Mouse (Mus musculus): Measurements from ENCODE around the gene Smc1b.

Gene Smc1b

DNA sequence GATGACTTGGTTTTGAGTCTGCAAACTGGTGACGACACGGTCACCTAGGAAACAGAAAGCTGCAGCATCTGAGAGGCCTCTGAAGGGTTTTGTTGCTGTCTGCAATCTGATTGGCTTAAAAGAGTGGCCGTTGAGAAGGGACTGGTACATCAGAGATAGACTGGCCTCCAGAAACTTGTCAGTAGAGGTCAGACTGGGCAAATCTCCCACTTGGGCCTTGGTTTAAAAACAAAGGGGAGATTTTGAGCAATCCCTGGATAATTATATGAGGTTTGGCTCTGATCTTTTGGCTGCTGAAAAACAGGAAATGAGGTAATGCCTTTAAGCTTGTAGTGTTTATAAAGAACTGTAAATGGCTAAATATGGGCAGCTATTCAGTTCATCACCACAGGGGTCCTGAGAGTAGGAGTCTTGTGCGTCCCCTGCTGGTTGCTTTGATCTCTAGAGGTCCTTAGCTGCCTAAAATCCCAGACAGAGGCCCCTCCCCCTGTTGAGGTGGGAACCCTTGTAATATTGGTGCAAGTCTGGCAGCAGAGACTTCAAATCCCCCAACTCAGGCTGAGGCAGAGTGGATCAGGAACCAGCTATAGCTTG, 89.3 kb downstream of the Smc1b start:
- CTCF ChIA-PET, result interaction anchor here (0.5 to 2.4 kb wide), 36 partner anchors 8 to 340 kb away, joined by 3 to 22 read pairs (median 4); partner anchors contain the start of genes 5031439G07Rik (in 1 of the 4) and Upk3a (in 1 of the 4)

DNA sequence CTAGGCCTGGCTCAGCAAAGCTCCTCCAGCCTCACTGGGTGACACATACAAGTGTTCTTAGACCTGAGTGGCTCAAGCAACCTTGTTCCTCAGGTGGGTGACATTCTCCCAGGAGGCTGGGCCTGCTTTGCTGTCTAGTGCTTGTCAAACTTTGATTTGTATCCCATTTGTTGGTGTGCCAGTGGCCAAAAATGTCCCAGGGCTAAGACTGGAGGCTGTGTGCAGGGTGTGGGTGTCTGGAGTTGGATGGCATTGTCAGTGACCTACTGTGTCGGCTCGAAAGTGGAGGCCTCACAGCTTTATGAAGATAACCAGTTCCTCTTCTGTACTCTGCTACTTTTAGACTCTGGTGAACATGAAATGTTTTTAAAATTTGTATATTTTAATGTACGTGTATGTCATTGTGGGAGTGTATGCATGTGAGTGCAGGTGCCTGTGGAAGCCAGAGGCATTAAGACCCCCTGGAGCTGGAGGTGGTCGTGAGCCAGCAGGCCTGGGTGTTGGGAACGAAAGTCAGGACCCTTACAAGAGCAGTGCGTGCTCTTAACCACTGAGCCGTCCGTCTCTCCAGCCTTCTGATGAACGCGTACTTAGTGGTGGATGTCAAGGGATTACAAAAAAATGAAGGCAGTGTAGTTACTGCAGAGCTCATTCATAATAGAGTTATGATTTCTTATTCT, 90.1 kb downstream of the Smc1b start:
- POLR2A ChIA-PET, result interaction anchor here in 2 of 4 experiments (0.7 to 2.3 kb wide), 10 partner anchors 15 to 119 kb away, joined by 3 to 6 read pairs (median 4); partner anchors contain the start of genes 5031439G07Rik (in 1 of the 2) and Nup50 (in 1 of the 2)

More for the DNA sequence above, 89.3 kb downstream of the Smc1b start:
- POLR2A ChIA-PET, result interaction anchor here (0.5 to 2.3 kb wide), 19 partner anchors 9 to 590 kb away, joined by 3 to 6 read pairs (median 4); partner anchors contain the start of genes 5031439G07Rik (in 2 of the 4) and Nup50 (in 1 of the 4)

GRCm38 (mm10) chr15:85037343-85037690, 94.4 kb downstream of the Smc1b start:
- ChIA-PET POLR2A (interaction anchor here in 3 of 4 experiments (0.6 to 3.6 kb wide), 33 partner anchors 8 to 774 kb away, joined by 3 to 17 read pairs (median 4); partner anchors contain the start of genes Nup50 (in 3 of the 3), 5031439G07Rik (in 2 of the 3), Cdpf1 (in 1 of the 3) and Fbln1 (in 1 of the 3)), CTCF (interaction anchor here in 2 of 4 experiments (1.0 to 1.2 kb wide), 7 partner anchors 10 to 335 kb away, joined by 3 to 9 read pairs (median 3); no protein-coding TSS in a partner anchor)

More for the DNA sequence above, 90.1 kb downstream of the Smc1b start:
- CTCF ChIA-PET, result interaction anchor here (0.6 to 2.4 kb wide), 16 partner anchors 11 to 211 kb away, joined by 3 to 12 read pairs (median 5); partner anchors contain the start of gene 5031439G07Rik (in 1 of the 4)

- ChIA-PET CTCF (interaction anchor here in 3 of 4 experiments (0.6 to 1.2 kb wide), 9 partner anchors 9 to 335 kb away, joined by 3 to 9 read pairs (median 4); no protein-coding TSS in a partner anchor), POLR2A (interaction anchor here in 3 of 4 experiments (0.7 to 3.6 kb wide), 38 partner anchors 9 to 774 kb away, joined by 3 to 17 read pairs (median 4); partner anchors contain the start of genes Nup50 (in 3 of the 3), 5031439G07Rik (in 2 of the 3), Cdpf1 (in 1 of the 3) and Fbln1 (in 1 of the 3))
These were observed 95.0 kb downstream of the Smc1b start for GRCm38 (mm10) chr15:85036566-85037342.

DNA sequence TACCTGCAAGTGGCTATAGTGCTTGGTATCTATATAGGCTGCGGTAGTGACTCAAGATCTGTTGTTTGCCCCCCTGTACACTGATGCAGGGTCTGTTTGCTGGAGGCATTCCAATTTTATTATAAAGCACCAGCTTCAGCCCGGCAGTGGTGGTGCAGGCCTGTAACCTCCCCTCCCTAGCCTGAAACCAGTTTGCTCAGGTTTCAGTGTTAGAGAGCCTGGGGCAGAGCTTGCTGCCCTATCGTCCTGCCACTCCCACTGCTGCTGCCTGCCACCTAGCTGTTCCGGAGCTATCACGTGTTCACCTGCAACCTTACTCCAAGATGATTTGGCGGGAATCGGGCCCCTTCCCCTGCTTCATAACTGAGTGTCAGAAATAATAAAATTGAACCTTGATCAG, 97.8 kb downstream of the Smc1b start:
- ChIA-PET CTCF (interaction anchor here in 3 of 4 experiments (0.5 to 1.2 kb wide), 8 partner anchors 8 to 476 kb away, joined by 3 to 7 read pairs (median 4); no protein-coding TSS in a partner anchor), POLR2A (interaction anchor here (0.5 to 1.7 kb wide), 16 partner anchors 9 to 876 kb away, joined by 3 to 8 read pairs (median 4); partner anchors contain the start of genes Upk3a (in 2 of the 4) and 5031439G07Rik (in 1 of the 4))

DNA sequence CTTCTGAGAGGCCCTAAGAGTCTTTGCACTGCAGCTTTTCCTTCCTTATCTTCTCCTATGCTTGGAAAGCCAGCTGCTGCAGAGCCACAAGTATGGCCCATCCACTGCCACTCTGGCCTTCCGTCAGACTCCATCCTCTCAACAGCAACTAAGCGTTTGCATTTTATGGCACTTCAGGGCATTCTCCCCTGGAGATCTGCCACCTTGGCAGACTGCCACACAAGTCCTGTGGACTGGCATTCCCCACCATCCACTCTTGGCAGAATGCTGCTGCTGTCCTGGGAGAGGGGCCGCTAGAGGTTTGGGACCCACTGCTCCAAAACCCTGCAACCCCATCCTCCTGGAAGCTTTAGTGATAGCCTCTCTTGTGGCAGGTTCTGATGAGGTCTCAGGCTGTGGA, 99.9 kb downstream of the Smc1b start:
- ChIA-PET CTCF (no interaction called here), POLR2A (no interaction called here)

DNA sequence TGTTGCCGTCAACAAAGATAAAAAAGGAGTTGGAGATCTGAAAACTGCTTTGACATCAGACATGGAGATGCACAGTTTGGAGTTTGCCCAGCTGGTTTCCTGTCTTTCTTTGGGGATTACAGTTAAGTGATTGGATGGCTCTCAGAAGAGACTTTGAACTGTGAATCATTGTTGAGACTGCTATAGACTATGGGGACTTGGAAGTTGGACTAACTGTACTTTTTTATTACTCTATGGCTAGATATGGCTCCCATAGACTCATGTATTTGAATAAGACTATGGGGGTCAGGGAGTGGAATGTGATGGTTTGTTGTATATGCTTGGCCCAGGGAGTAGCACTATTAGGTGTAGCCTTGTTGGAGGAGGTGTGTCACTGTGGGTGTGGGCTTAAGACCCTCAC, 101.1 kb downstream of the Smc1b start:
- CTCF ChIA-PET, result interaction anchor here in 2 of 4 experiments (1.1 to 1.8 kb wide), 3 partner anchors 12 to 139 kb away, joined by 3 to 8 read pairs (median 5); no protein-coding TSS in a partner anchor
- POLR2A ChIA-PET, result interaction anchor here in 1 of 4 experiments (1.6 kb wide), 1 partner anchor 27 kb away, joined by 3 read pairs; no protein-coding TSS in a partner anchor

- POLR2A ChIA-PET, result interaction anchor here in 1 of 4 experiments (1.9 kb wide), 1 partner anchor 9 kb away, joined by 6 read pairs; no protein-coding TSS in a partner anchor
- CTCF ChIA-PET, result interaction anchor here in 1 of 4 experiments (1.8 kb wide), 1 partner anchor 14 kb away, joined by 8 read pairs; no protein-coding TSS in a partner anchor
These were observed 103.1 kb downstream of the Smc1b start, which contains the start of gene Fam118a for GRCm38 (mm10) chr15:85028648-85029047. Gene Fam118a, plus strand, starts transcription at chr15:85028948.

GRCm38 (mm10) chr15:85027740-85028139, 104.0 kb downstream of the Smc1b start:
- CTCF ChIA-PET, result interaction anchor here in 1 of 4 experiments (0.6 kb wide), 1 partner anchor 10 kb away, joined by 3 read pairs; no protein-coding TSS in a partner anchor
- POLR2A ChIA-PET, result interaction anchor here in 2 of 4 experiments (0.5 to 1.9 kb wide), 4 partner anchors 9 to 40 kb away, joined by 3 to 8 read pairs (median 4); partner anchors contain the start of gene 5031439G07Rik (in 2 of the 2)

DNA sequence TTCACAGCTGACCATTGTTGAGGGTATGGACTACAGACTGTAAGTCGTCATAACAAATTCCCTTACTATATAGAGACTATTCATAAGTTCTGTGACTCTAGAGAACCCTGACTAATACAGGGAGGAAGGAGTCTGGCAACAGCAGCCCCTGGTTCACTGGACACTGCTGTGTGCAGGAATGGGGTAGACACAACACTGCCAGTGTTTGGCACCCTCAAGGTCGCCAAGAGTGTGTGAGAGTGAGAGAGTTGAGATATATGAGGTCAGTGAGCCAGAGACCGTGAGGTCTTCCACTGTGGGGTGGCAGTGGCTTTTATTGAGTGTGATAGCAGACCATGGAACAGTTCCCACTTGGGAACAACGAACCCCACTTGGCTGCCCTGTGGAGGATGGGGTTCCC, 105.6 kb downstream of the Smc1b start:
- ChIA-PET POLR2A (interaction anchor here in 1 of 4 experiments (0.8 kb wide), 1 partner anchor 11 kb away, joined by 3 read pairs; no protein-coding TSS in a partner anchor), CTCF (interaction anchor here in 1 of 4 experiments (0.6 kb wide), 1 partner anchor 238 kb away, joined by 4 read pairs; no protein-coding TSS in a partner anchor)

GRCm38 (mm10) chr15:85022211-85022610, 109.6 kb downstream of the Smc1b start:
- ChIA-PET POLR2A (interaction anchor here in 1 of 4 experiments (0.7 kb wide), 1 partner anchor 44 kb away, joined by 3 read pairs; no protein-coding TSS in a partner anchor), CTCF (interaction anchor here in 1 of 4 experiments (0.5 kb wide), 1 partner anchor 26 kb away, joined by 4 read pairs; no protein-coding TSS in a partner anchor)

GRCm38 (mm10) chr15:85016951-85017664, 114.7 kb downstream of the Smc1b start, which contains the start of gene Upk3a:
Gene Upk3a, plus strand, starts transcription at chr15:85017141.
- ChIA-PET POLR2A (interaction anchor here in 3 of 4 experiments (0.6 to 1.5 kb wide), 4 partner anchors 17 to 141 kb away, joined by 3 to 4 read pairs (median 3); no protein-coding TSS in a partner anchor), CTCF (interaction anchor here in 3 of 4 experiments (0.7 to 1.7 kb wide), 7 partner anchors 17 to 343 kb away, joined by 3 to 8 read pairs (median 4); no protein-coding TSS in a partner anchor)

- ChIA-PET POLR2A (no interaction called here), CTCF (no interaction called here)
These were observed 116.0 kb downstream of the Smc1b start for GRCm38 (mm10) chr15:85015771-85016170.
